Mouse (Mus musculus): ENCODE data around the gene Suclg2.

DNA sequence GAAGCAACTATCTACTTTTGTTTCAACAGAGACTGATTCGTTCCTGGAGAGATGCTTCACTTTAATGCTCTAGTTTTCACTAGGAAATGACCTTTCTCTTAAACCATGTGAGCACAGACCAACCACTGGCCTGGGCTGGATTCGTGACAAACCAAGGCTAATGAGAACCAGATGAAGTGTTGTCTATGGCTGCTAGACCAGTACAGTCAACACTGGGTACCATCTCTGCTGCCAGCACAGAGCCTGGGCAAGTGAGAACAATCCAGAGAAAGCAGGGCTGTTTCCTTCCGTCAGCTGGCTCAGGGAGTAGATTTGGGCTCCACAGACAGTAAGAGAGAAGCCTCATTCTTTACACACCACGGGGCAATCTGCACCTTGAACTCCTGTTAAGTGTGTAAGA is 143.1 kb downstream of the Suclg2 start:
- TF ChIP-seq CTCF (IDR thresholded peaks at IDR 0.05; ENCODE audit: low read depth), result no peak
- TF ChIP-seq EP300 (IDR thresholded peaks at IDR 0.05; ENCODE audit: low read depth), result no peak

Data from liver, embryonic 14.5 days (tissue).